Mouse (Mus musculus) lung, adult 2 months (tissue): ENCODE data around the gene Igsf11.

Experiments used
- CTCF ChIP-seq: fragments of 200-500 bp; IDR thresholded peaks from 2 replicates; pipeline ENCODE4 v1.5.1; 2011; ENCODE audit warnings: mild to moderate bottlenecking, low read length, control low read depth; ENCODE audit not compliant: insufficient read depth
- POLR2A ChIP-seq: fragments of 200-500 bp; IDR thresholded peaks from 2 replicates; pipeline ENCODE4 v1.6.1; 2011; ENCODE audit warnings: low read depth, mild to moderate bottlenecking, control low read depth, low read length, borderline replicate concordance; ENCODE audit errors: extremely low read depth

DNA sequence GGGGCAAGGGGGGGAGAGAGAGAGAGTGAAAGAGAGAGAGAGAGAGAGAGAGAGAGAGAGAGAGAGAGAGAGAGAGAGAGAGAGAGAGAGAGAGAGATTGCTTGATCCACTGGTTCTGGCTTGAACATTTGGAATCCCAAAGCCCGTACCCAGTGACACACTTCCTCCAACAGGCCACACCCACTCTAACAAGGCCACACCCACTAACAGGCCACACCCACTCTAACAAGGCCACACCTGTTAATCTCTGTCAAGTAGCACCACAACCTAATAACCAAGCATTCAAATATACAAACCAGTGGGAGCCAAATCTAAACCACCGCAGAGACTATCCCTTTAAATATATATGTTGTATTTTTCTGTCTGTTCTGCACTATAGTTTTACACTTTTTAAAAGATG is 166.4 kb downstream of the Igsf11 start:
- TF ChIP-seq CTCF = no peak
- TF ChIP-seq POLR2A = no peak
